Mouse (Mus musculus) brain, embryonic 14.5 days (tissue): ENCODE results near the gene AU018091.

Source experiments
- CTCF ChIP-seq: fragments of 200-500 bp; IDR thresholded peaks from 2 replicates; pipeline ENCODE4 v1.5.1; 2012; ENCODE audit warnings: inconsistent platforms, mild to moderate bottlenecking, moderate library complexity, borderline replicate concordance; ENCODE audit not compliant: insufficient read depth, insufficient read length; ENCODE audit errors: extremely low read depth
- POLR2A ChIP-seq: fragments of 200-500 bp; IDR thresholded peaks from 2 replicates; pipeline ENCODE4 v1.6.1; 2012; ENCODE audit warnings: mild to moderate bottlenecking, inconsistent platforms, borderline replicate concordance; ENCODE audit not compliant: poor library complexity, insufficient read depth, insufficient read length, severe bottlenecking; ENCODE audit errors: extremely low read depth

DNA sequence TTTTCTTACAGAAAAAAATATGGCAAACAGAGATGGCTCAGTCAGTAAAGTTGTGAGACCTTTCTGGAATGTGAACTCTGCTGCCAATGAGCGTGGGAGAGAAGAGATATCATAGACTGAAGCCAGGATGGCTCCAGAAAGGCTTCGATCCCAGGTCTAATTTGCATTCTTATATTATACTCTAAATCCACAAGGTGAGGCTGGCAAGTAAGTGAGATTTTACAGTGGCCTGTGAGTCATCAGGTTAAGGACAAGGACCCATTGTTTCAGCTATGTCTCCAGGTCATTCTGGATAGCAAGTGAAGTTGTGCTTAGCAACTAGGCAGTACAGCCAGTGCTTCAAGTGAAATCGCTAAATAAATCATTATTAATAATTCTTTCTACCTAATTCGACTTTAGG lies 33.4 kb downstream of the AU018091 start:
- TF ChIP-seq CTCF = no peak
- TF ChIP-seq POLR2A = no peak
